ENCODE assay signal across 7 mouse cellular contexts in genomic region chr1:185328721-185329610, GRCm38 (mm10). TPM values are rescaled to one million over a fixed set of nuclear protein-coding genes. Genes with fewer than 3 reads are reported as not detected.
DNase-seq lines count a peak whose midpoint lies in the region; ATAC-seq and TF ChIP-seq lines count a peak whose summit lies in the region.

Gene Iars2 (minus strand): TSS chr1:185329396.

- H3K4me2 ChIP-seq in intestine, postnatal 0 days (replicated peaks; ENCODE audit: low read depth): peak within 1 kb of the TSS; percentile 79
- peak within 1 kb of the TSS; percentile 83 for H3K4me2 ChIP-seq in midbrain, embryonic 12.5 days (replicated peaks)

- no peaks in the 10 kb centered on the region for H3K27me3 ChIP-seq in intestine, postnatal 0 days (replicated peaks; ENCODE audit: control insufficient read depth, insufficient read depth, low read length)
- no peaks in the 10 kb centered on the region for H3K27me3 ChIP-seq in midbrain, embryonic 12.5 days
- H3K27me3 ChIP-seq in small intestine, adult 2 months (ENCODE audit: control insufficient read depth, insufficient read depth, low read length): no peaks in the 10 kb centered on the region

- peak; percentile 44; the same call in 1 of the 2 replicates for TF ChIP-seq POLR2A in small intestine, adult 2 months (IDR thresholded peaks at IDR 0.05; ENCODE audit: low read depth, low read length)

- peak; percentile 96 for DNase-seq in adrenal gland, adult 2 months
- DNase-seq in embryo, embryonic 11.5 days (ENCODE audit: low read depth, low spot score): peak; percentile 84
- peak; percentile 84 to 91 for DNase-seq in gastrocnemius, postnatal 4 days (ENCODE audit: low spot score in 2 of 2)
- peak; percentile 93 for DNase-seq in left cerebral cortex, postnatal 4 days

- peak within 1 kb of the TSS; percentile 93 for H3K27ac ChIP-seq in intestine, postnatal 0 days (ENCODE audit: low read depth, low read length)
- H3K27ac ChIP-seq in midbrain, embryonic 12.5 days (replicated peaks): peak within 1 kb of the TSS; percentile 91
- peak within 1 kb of the TSS; percentile 73 for H3K27ac ChIP-seq in small intestine, adult 2 months (ENCODE audit: insufficient read depth, low read depth, low read length)

- peak within 1 kb of the TSS; percentile 85 for H3K4me3 ChIP-seq in intestine, postnatal 0 days (ENCODE audit: low read depth, low read length)
- H3K4me3 ChIP-seq in midbrain, embryonic 12.5 days: peak within 1 kb of the TSS; percentile 91
- peak within 1 kb of the TSS; percentile 77 for H3K4me3 ChIP-seq in small intestine, adult 2 months (ENCODE audit: low read depth, low read length)

- WGBS in intestine, postnatal 0 days: under 1% methylated on average over 71 of the region's 76 CpGs
- under 1% methylated on average over 76 of the region's 76 CpGs for WGBS in midbrain, embryonic 12.5 days
- under 1% methylated on average over 76 of the region's 76 CpGs for WGBS in small intestine, adult 2 months

- H3K9me3 ChIP-seq in intestine, postnatal 0 days (ENCODE audit: control insufficient read depth): no peaks in the 10 kb centered on the region
- H3K9me3 ChIP-seq in midbrain, embryonic 12.5 days: no peaks in the 10 kb centered on the region

- H3K4me1 ChIP-seq in intestine, postnatal 0 days (replicated peaks; ENCODE audit: control insufficient read depth, insufficient read depth, low read length): no peaks in the 10 kb centered on the region; the same call in 1 of the 2 replicates
- H3K4me1 ChIP-seq in midbrain, embryonic 12.5 days: peaks cover 28% of the 10 kb centered on the region
- H3K4me1 ChIP-seq in small intestine, adult 2 months (ENCODE audit: control insufficient read depth, insufficient read depth, insufficient read length, low read length): peaks cover 4% of the 10 kb centered on the region; the same call in 1 of the 2 replicates

- intact Hi-C loops in left cerebral cortex, postnatal 4 days (cut with DNase I): no loop called here

- peaks cover 26% of the 10 kb centered on the region for H3K36me3 ChIP-seq in intestine, postnatal 0 days (ENCODE audit: control insufficient read depth, insufficient read depth)
- peaks cover 25% of the 10 kb centered on the region for H3K36me3 ChIP-seq in midbrain, embryonic 12.5 days
- peaks cover 26% of the 10 kb centered on the region for H3K36me3 ChIP-seq in small intestine, adult 2 months (ENCODE audit: control insufficient read depth, insufficient read depth, low read length)

- peak; percentile 78 for ATAC-seq in intestine, postnatal 0 days
- ATAC-seq in midbrain, embryonic 12.5 days (ENCODE audit: low FRiP score, low read depth): peak; percentile 87

- no peak for TF ChIP-seq CTCF in intestine, postnatal 0 days (IDR thresholded peaks at IDR 0.05; ENCODE audit: low read depth)
- peak; percentile 23; the same call in 1 of the 2 replicates for TF ChIP-seq CTCF in small intestine, adult 2 months (IDR thresholded peaks at IDR 0.05; ENCODE audit: extremely low read depth, insufficient read length, insufficient replicate concordance, low read depth, low read length)

- peak within 1 kb of the TSS; percentile 82 for H3K9ac ChIP-seq in intestine, postnatal 0 days (ENCODE audit: low read depth, low read length)
- H3K9ac ChIP-seq in midbrain, embryonic 12.5 days (replicated peaks): peak within 1 kb of the TSS; percentile 90

RNA-seq across cellular contexts. Expression of gene Iars2, which starts in this region (rescaled TPM):
- 10 to 100 TPM; 77.9 to 85.0 TPM for total RNA-seq in adrenal gland, adult 2 months (2021)
- polyA plus RNA-seq in adrenal gland, adult 2 months (2012; rRNA removed): 67.0 and 74.2 TPM in 2 replicates
- total RNA-seq in gastrocnemius, postnatal 4 days (2021): 10 to 100 TPM; 49.3 to 52.6 TPM
- 64.1 and 64.9 TPM in 2 replicates for polyA plus RNA-seq in intestine, postnatal 0 days (2015; fragmentation: Nextera tagmentation; extraction: Ambion mirVana)
- 10 to 100 TPM; 28.8 to 29.8 TPM for total RNA-seq in left cerebral cortex, postnatal 4 days (2021)
- 23.9 and 25.7 TPM in 2 replicates for polyA plus RNA-seq in midbrain, embryonic 12.5 days (2016; fragmentation: Nextera tagmentation; extraction: Ambion mirVana)
- polyA plus RNA-seq in small intestine, adult 2 months (2012; rRNA removed): 7.9 and 9.0 TPM in 2 replicates

Comparison
In these comparisons a context has a peak if more than half of its experiments do, and no peak if none do; other contexts are left out.
1. Peak in every context shown above with its lines: DNase-seq, ATAC-seq, H3K4me3 ChIP-seq and H3K27ac ChIP-seq.